Mouse (Mus musculus): ENCODE data around the gene Gpr137b.
"Not testable (repeated sequence)": the region's sequence is repeated elsewhere in the genome, so short reads cannot be mapped to it uniquely, and the experiment has no call there.

DNA sequence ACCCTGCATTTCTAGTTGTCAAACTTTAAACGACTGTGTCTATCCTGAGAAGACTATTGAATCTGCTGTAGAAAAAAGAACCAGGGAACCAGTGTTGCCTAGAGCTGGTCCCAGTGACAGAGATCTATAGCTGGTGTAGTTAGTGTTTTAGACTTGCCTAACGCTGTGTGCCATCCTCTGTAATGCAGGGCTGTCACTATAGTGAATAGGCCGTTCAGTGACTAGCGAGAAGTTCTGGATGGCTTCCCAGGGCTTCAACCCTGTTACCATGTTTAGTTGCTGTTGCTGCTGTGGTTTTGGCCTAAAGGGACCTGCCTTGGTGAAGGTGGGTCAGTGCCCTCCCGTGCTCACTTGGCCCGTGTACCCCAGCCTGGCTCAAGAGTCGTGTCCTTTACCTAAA lies 43.1 kb downstream of the Gpr137b start:
- TF ChIP-seq CTCF (IDR thresholded peaks at IDR 0.05; ENCODE audit: control insufficient read depth, insufficient read depth, low read length); POLR2A (IDR thresholded peaks at IDR 0.05; ENCODE audit: borderline replicate concordance, control insufficient read depth, low read depth, low read length): not testable (repeated sequence)

Measured in bone marrow, adult 2 months (tissue).